Mouse (Mus musculus): ENCODE results near the gene Rps7.

The Rps7 gene

DNA sequence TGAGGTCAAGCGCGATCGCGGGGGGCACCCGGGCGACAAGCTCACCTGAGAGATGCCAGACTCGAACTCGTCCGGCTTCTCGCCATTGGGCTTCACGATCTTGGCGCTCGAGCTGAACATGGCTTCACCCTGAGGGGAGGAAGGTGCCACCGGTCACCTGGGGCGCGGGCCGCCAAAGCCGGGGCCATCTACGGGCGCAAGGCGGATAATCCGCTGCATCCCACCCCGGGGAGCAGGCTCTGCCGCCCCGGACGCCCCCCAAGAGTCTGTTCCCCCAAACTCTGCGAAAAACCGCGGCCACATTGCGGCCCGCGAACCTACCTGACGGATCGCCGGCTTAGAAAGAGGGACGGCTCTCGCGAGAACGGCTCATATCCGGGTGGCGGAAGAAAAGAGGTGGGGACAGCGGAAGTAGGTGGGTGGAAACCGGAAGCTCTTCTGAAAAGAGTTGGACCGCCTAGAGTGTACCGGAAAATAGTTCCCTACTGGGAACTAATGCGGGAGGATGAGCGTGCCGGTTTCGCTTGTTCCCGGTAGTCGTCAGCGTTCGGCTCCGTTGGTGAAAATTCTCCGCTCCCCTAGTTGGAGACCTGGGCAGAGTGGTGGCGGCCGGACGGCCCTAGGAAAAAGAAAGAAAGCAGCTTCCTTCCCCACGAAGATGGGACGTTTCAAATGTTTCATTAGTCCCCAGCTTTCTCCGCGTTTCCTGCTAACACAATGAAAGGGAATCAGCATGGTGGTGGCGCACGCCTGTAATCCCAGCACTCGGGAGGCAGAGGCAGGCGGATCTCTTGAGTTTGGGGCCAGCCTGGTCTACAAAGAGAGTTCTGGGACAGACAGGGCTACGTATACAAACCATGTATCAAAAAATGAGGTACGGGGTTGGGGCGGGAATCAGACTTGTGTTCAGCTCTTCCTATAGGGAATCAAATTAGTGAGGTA lies at the start of gene Rps7:
TSS of gene Rps7 (minus strand) at position 419 of the 942 bp plus-strand sequence.
- DNase-seq (ENCODE audit: low read depth), result peak; percentile 97

DNA sequence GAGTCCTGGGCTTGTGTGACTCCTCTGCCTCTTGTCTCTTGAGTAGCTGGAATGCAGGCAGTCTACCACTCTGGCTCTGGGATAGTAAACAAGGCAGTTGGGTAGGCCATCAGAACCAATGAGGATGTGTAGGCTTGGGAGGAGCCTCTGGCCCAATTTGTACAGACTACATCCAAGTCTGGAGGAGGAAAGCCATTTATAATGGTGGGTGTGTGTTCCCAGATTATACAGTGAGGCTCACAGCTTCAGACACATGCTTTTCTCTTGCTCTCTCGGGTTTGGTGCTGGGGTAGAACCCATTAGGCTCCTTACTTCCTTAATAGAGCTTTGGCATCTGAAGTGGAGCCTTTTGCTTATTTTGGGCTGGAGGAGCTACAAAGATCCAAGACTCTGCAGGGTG lies 48.9 kb upstream of the Rps7 start:
- no peak for DNase-seq (ENCODE audit: low read depth)

DNA sequence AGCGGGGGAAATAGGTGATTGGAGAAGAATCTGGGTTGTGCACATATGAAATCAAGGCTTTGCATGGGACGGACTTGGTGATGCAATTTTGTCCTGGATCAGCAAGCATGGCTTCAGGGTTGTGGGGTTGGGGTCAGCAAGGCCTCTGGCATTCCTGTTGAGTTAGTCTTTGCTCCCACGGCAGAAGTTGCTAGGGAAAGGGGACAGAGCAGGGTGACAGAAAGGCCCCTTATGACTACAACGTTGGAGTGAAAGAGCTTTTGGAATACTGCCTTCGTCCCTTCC lies 40.1 kb upstream of the Rps7 start:
- DNase-seq (ENCODE audit: low read depth), result no peak

DNA sequence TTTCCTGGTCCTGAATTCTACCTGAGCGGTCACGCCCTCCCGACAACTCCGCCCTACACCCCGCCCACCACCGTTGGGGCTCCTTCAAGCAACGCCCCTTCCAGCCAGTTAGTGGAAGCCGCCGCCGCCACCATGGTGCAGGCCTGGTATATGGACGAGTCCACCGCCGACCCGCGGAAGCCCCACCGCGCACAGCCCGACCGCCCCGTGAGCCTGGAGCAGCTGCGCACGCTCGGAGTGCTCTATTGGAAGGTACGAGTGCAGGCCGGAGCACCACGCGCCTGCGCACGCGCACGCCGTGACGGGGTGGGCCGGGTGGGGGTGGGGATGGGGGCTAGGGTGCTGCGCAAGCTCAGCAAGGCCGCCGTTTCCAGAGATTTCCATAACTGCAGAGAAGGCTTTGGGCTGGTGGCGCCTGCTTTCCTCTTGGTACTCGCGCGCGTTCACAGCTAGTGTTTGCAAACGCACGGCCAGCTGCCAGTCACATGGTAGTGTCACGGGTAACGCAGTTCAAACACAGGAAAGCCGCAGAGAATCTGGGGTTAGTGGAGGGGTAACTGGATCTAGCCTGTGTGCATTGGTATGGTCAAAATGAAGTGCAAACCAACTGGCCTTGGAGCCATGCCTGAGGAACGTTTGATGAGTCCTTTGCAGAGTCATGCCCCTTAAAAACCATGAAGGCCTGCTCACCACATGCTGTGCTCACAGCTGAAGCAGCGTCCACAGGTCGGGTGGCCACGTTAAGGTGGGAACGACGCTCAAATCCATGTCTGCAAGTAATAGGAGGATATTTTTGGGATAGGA lies 39.6 kb upstream of the Rps7 start, which contains the start of gene Adi1:
TSS of gene Adi1 (plus strand) at position 111 of the 804 bp plus-strand sequence.
- peak; percentile 89 for DNase-seq (ENCODE audit: low read depth)

DNA sequence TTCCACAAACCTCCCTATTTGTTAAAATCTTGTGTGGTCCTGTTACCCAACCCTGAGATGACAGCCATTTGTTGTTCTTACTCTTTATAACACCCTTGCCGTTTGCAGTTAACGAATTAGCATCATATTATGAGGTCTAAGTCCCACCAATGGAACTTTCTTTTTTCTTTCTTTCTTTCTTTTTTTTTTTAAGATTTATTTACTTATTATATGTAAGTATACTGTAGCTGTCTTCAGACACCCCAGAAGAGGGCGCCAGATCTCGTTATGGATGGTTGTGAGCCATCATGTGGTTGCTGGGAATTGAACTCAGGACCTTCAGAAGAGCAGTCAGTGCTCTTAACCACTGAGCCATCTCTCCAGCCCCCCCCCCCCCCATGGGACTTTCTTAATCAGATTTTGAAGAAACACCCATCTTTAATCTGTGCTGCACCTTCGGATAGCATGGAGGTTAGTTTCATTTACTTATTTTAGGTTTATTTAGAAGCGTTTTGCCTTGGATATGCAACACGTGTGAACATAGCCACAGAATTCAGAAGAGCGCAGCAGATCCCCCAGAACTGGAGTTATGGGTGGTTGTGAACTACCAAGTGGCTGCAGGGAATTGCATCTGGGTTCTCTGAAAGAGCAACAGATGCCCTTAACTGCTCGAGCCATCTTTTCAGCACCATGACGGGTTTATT lies 38.4 kb upstream of the Rps7 start:
- peak; percentile 28 for DNase-seq (ENCODE audit: low read depth)

DNA sequence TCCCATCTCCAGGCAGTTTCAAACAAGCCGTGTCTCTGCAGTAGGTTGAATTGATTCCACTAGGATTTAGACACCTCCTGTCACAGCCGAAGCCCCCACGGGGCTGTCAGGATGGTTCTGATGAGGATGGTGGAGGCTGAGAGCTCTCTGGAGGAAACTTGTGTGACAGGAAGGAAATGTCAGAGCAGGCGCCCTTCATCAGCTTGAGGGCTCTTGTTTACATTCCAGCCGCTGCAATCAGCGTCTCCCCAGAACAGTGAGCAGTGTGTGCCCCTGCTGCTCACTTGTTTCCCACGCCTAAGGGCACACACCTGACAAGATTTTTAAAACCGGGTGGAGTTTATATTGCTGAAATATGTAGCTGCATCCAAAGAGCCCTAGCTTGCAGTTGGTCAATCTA lies 31.5 kb upstream of the Rps7 start:
- DNase-seq (ENCODE audit: low read depth), result no peak

DNA sequence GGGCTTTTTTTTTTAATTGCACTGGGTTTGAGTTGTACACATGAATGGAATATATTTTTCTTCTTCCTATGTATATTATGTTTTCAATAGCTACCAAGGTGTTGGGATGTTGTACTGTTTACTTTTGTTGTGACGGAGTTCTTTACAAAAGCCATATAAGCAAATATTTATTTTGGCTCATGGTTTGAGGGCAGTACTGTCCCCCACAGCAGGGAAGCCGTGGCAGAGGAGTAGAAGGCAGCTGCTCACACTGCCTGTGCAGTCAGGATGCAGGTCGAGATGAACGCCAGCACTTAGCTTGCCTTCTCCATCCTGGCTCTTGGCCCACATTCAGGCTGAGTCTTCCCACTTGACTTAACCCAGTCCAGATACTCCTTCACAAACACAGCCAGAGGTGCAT lies 31.0 kb upstream of the Rps7 start:
- no peak for DNase-seq (ENCODE audit: low read depth)

DNA sequence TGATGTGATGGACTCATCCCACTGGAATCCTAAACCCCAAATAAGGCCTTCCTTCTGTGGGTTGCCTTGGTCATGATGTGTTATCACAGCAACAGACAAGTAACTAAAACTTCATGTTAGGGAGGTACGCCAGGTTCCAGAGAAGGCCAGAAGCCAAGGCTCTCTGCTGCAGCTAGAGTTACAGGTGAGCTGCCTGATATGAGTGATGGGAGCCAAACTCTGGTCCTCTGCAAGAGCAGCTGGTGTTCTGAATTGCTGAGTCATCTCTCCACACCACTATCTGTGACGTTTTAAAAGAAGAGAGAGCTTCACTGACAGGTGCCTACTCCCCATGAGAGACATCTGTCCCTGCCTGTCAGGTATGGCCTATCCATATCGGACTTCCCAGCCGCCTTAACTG lies 26.9 kb upstream of the Rps7 start:
- DNase-seq (ENCODE audit: low read depth), result no peak

DNA sequence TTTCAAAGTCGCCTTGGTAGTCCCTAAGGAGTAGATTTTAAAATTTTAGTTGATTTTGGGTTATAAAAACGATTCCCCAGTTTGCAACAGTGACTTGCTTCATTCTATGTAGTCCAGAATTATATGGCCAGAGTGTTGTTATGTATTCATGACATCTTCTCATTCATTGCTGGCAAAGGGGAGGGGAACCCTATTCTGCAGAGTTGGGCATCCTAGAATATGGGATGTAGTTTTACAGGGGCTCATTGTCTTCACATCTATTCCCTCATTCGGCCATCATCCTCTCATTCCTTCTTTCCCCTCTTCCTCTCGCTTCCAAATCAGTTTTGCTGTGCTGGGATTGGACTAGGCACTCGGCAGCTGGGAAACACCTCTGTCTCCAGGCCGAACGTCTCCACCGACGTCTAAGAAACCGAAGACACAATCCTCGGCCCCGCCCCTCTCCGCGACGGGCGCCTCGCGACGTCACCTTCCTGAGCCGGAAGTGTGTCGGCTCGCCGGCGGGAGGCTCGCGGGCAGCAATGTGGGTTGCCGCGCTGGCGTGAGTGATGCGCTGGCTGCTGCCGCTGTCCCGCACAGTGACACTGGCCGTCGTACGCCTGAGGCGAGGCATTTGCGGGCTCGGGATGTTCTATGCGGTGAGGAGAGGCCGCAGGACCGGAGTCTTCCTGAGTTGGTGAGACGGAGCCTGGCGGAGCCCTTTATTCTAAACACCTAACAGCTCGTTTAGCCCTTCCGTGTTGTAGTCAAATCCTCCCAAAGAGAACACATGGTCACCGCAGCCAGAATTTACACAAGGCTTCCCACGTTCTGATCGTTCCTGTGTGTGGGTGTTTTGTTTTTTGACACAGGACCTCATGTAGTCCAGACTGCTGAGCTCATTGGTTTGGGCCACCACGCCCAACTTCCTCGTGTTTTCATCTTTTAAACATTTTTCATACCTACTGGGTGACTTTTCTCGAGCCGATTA lies 13.7 kb upstream of the Rps7 start, which contains the start of gene Rnaseh1:
TSS of gene Rnaseh1 (plus strand) at position 462 of the 970 bp plus-strand sequence.
- peak; percentile 91 for DNase-seq (ENCODE audit: low read depth)

DNA sequence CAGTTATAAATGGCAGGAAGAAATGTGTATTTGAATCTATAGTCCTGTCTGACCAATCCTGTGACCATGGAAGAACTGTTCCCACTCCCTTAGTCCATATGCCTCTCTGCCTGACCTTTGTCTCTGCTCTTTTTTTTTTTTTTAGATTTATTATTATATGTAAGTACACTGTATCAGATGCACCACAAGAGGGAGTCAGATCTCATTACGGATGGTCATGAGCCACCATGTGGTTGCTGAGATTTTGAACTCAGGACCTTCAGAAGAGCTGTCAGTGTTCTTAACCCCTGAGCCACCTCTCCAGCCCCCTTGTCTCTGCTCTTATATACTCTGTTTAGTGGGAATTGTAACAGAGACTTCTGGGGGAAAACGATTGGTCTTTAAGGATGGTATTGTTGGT lies 3.0 kb upstream of the Rps7 start:
- DNase-seq (ENCODE audit: low read depth), result peak; percentile 35

DNA sequence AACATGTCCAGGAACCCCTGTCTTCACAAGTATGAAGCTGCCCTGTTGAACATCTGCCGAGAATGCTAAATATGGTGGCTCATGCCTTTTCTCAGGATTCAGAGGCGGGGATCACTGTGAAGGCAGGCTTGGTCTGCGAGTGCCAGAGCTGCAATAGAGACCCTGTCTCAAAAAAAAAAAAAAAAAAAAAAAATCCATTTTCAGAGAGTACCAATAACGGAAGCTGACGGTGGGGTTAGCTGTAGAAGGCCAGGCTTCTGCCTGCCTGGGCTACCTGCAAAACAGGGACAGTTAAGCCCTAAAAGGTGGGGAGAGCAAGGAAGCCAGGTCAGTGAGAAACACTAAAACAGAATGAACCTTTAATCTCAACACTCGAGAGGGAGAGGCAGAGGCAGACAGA lies 790 bp upstream of the Rps7 start:
- no peak for DNase-seq (ENCODE audit: low read depth)

DNA sequence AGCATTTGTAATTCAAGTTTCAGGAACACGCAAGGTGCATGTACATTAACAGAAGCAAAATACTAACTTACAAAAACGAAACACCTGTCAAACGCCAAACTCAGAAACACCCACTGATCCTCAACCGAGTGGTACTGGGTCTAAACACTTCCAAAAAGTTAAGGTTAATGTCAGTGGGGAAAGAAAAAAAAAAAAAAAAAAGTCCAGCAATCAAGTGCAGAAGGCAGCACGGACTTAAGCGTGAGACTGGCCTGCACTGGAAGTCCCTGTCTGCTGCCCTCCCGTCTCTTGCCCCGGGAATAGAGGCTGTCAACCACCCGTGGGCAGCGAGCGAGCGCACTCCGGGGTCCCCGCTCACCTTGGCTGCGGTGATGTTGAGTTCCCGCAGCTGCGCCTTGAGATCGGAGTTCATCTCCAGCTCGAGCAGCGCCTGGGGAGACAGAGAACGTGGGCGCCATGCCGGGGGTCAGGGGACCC lies 657 bp downstream of the Rps7 start:
- no peak for DNase-seq (ENCODE audit: low read depth)

DNA sequence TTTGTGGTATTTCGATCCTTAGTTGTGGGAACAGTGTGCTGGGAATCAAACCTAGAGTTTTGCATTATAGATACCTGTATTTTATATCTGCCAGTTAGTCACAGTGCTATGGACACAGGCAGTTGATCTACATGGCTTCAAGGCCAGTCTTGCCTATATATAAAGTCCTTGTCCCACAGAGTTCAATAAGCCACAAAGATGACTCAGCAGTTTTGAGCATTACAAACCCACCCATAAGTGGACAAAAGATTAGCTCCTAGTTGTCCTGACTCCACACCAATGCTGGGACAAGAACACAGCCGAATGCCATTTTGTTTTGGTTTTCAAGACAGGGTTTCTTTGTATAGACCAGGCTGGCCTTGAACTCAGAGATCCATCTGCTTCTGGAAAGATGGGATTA lies 7.3 kb downstream of the Rps7 start:
- peak; percentile 5 for DNase-seq (ENCODE audit: low read depth)

DNA sequence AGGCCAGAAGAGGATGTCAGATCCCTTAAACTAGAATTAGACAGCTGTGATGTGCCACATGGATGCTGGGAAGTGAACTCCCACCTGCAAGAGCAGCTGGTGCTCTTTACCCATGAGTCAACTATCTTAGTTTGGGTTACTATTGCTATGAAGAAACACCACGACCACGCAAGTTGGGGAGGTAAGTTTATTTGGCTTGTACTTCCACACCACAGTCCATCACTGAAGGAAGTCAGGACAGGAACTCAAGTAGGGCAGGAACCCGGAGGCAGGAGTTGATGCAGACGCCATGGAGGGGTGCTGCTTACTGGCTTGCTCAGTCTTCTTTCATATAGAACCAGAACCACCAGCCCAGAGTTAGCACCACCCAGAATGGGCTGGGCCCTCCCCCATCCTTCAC lies 8.7 kb downstream of the Rps7 start:
- peak; percentile 8 for DNase-seq (ENCODE audit: low read depth)

DNA sequence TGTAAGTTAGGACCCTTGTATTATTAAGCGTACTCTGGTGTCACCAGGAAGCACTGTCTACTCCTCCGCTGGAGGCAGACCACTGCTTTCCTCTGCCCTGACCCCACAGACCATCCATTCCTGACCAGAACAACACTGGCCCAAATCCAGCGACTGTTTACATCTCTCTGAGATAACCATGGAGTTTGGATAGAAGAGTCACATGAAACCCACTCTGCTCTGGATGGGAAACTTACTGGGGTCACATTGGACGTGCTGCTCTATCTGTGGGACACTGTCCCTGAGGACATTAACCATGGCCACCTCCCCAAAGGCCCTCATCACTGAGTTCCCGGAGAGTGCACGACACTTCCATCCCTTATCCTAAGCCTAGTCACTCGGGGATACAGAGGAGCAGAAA lies 10.3 kb downstream of the Rps7 start:
- DNase-seq (ENCODE audit: low read depth), result no peak

DNA sequence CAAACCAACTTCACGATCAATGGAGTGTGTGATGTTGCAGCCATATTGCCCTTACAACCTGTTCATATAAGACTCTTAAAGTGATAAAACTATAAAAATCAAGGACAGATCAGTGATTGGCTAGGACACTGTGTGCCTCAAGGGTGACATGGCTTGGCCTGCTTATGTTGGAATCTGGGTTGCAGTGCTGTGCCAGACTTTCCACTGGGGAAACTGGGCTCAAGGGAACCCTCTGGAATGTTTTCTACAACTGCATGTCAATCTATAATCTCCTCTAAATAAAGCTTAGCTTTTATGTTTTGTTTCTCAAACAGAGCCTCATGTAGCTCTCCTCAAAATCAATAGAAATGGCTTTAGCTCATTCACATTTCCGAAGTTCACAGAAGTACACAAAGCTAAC lies 11.5 kb downstream of the Rps7 start:
- DNase-seq (ENCODE audit: low read depth), result no peak

DNA sequence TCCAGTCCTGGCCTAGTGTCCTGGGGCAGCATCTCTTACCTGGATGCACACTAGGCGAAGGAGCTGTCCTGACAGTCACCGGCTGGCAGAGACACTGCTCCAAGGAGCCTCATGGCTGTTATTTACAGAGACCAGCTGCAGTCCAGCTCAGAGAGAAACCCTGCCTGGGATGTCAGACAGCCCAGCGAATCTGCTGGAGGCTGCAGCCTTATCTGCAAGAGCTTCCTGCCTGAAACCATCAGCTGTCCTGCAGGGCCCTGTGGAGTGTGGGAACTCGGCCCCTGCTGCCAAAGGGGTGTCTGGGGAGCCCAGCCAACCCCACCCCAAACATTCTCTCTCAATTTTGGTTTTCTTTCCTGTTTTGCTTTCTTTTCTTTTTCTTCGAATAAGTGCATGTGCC lies 12.6 kb downstream of the Rps7 start, which contains the start of gene Colec11:
TSS of gene Colec11 (minus strand) at position 183 of the 400 bp plus-strand sequence.
- no peak for DNase-seq (ENCODE audit: low read depth)

DNA sequence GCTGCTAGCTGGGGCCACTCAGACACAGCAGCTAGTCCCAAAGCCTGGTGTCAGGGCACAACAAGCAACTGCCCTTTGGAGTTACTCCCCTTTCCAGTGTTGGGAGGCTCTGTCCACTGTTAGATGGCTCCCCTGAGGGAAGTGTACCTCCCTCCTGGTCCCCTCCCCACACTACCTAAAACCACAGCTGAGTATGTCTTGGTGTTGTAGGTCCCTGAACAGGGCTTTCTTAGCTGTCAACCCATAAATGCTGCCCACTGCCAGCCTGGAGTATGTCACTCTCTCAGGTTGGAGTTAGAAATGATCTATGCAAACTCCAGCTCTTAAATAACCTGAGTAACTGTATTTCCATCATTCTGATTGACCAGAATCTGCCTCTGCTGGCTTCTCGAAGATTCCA lies 13.1 kb downstream of the Rps7 start:
- DNase-seq (ENCODE audit: low read depth), result no peak

DNA sequence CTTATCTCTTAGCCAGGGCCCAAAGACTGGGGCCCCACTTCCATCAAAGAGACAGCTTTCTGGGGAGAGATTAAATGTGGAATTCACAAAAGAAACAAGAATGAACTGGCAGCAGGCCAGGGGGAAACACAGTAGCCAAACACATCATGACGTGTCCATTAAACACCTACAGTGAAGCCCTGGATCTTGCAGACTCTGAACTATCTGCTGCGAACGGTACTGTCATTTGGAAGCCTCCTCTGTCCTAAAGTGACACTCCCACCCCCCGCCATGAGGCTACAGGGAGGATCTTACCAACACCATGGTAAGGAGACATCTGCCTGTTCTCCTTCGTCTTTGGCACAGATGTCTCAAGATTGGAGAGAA lies 13.6 kb downstream of the Rps7 start:
- DNase-seq (ENCODE audit: low read depth), result no peak

DNA sequence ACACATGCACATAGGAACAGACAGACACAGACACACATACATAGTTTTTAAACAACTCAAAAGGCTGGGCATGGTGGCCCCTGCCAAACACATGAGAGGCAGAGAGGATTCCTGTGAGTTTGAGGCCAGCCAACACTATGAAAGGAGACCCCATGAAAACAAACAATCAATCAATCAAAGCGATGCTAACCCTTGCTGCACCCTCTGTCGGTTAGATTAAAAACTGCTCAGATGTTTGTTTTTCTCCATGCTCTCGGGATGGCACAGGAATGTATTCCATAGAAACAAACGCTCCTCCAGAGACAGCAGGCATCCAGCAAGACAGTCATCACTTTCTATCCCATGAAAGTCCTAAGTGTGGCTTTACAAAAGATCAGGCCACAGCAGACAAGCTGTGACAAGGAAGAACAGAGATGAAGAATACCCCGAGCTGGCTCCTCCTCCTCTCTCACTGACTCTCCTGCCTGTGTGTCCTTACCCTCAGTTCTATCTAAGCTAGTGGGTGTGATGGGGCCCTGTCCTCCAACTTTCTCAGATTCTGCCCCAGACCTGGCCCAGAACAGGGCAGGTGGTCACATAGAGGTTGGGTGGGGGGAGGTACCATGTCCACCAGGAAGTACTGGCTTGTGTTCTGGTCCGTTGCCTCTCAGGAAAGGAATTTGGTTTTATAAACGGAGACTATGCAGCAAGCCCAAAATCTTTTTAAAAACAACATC lies 14.1 kb downstream of the Rps7 start:
- DNase-seq (ENCODE audit: low read depth), result no peak

DNA sequence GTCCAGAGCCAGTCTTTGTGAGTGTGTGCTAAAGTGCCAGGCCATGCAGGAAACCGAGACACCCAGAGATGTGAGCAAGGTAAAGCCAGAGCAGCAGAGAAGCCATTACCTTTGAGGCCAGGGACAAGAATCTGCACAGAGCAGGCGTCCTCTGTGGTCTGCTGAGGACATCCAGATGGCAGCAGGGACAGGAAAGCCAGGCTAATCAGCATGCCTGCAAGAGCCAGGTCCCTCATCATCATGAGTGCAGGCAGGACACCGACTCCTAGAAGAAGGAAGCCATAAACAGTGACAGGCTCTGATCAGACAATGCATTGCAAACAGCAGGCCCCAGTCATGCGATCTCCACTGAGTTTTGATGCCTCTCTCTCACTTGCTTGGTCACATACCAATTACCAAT lies 18.5 kb downstream of the Rps7 start:
- DNase-seq (ENCODE audit: low read depth), result no peak
